Mouse (Mus musculus): Measurements from ENCODE around the gene Lin7b.

DNA sequence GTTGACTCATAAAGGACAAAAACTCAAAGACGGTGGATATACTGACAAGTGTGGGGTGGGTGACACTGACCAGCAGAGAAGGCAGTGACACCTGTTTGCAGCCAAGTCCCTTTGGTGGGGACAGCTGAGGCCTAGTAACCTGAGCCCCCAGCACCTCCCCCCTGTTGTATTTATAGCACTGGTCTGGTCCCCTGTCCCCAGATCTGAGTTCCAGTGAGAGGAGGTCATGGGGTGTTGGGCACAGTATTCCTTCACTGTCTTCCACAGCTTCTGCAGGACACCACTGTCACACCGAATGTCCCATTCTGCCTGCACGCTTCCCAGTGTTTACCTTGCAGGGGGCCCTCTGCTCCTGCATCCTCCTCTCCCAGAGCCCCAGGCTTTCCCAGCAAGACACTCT lies 35.8 kb downstream of the Lin7b start:
- no peak for TF ChIP-seq CTCF (IDR thresholded peaks at IDR 0.05; ENCODE audit: borderline replicate concordance, control insufficient read depth, extremely low read depth, insufficient read depth, low read length, poor library complexity)
- no peak for TF ChIP-seq POLR2A (IDR thresholded peaks at IDR 0.05; ENCODE audit: control insufficient read depth, extremely low read depth, insufficient read depth, low read length, poor library complexity)

All from thymus, adult 2 months (tissue).